Mouse (Mus musculus) lung, adult 2 months (tissue): Measurements from ENCODE around the gene Gm49405.
"Not testable (repeated sequence)": the region's sequence is repeated elsewhere in the genome, so short reads cannot be mapped to it uniquely, and the experiment has no call there.

Experiments used
- CTCF ChIP-seq: fragments of 200-500 bp; IDR thresholded peaks from 2 replicates; pipeline ENCODE4 v1.5.1; 2011; ENCODE audit warnings: mild to moderate bottlenecking, low read length, control low read depth; ENCODE audit not compliant: insufficient read depth
- POLR2A ChIP-seq: fragments of 200-500 bp; IDR thresholded peaks from 2 replicates; pipeline ENCODE4 v1.6.1; 2011; ENCODE audit warnings: low read depth, mild to moderate bottlenecking, control low read depth, low read length, borderline replicate concordance; ENCODE audit errors: extremely low read depth

DNA sequence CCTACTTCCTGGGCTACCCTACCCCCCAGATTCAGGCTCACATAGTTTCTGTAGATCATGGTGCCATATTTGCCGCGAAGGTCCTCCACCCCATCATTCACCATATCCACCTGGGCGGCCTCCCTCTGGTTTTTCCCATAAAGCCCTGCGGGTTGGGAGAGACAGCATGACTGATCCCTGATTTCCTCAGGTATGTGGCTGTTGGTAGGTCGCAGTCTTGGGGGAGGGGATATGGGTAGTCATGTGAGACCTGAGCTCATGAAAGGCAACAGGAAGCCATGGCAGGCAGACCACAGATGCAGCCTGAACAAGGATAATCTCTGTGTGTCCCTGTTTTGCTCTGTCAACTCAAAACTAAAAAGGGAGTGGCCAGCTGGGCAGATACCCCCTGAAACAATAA, 40.5 kb downstream of the Gm49405 start:
- not testable (repeated sequence) for TF ChIP-seq POLR2A, CTCF
